Mouse (Mus musculus) embryonic facial prominence, embryonic 10.5 days (tissue): Measurements from ENCODE around the gene Dpp6. TPM values are rescaled to one million over a fixed set of nuclear protein-coding genes. Genes with fewer than 3 reads are reported as not detected.

Experiments
- DNase-seq: peaks from one replicate; pipeline ENCODE4 v3.0.0-alpha.2; 2017; ENCODE audit warnings: low spot score
- H3K27ac ChIP-seq: fragments of 300-500 bp; sonication (generic); replicated peaks from 2 replicates; pipeline ENCODE4 v1.5.1; 2016; ENCODE audit warnings: mild to moderate bottlenecking
- H3K27me3 ChIP-seq: fragments of 300-500 bp; sonication (generic); replicated peaks from 2 replicates; pipeline ENCODE4 v1.6.1; 2016; ENCODE audit warnings: low read depth, mild to moderate bottlenecking; ENCODE audit not compliant: poor library complexity, severe bottlenecking
- H3K36me3 ChIP-seq: fragments of 300-500 bp; sonication (generic); replicated peaks from 2 replicates; pipeline ENCODE4 v1.6.1; 2016; ENCODE audit warnings: mild to moderate bottlenecking, moderate library complexity
- H3K4me1 ChIP-seq: fragments of 300-500 bp; sonication (generic); 2 replicates; pipeline ENCODE4 v1.6.1; 2016
- H3K4me3 ChIP-seq: fragments of 300-500 bp; sonication (generic); 2 replicates; pipeline ENCODE4 v1.5.1; 2016; ENCODE audit warnings: mild to moderate bottlenecking, moderate library complexity
- H3K9me3 ChIP-seq: fragments of 300-500 bp; sonication (generic); 2 replicates; pipeline ENCODE4 v1.6.1; 2016; ENCODE audit warnings: mild to moderate bottlenecking
- WGBS: fragments of 180-500 bp; shearing (Covaris S2); methylation state at CpG from one replicate; pipeline ENCODE4 v1.1.7; 2016; 5-methylcytosine and 5-hydroxymethylcytosine counted together
- polyA plus RNA-seq: library from polyadenylated mRNA; unstranded; fragments of >200 nt; fragmentation: Nextera tagmentation; extraction: Ambion mirVana; gene quantifications from 2 replicates; pipeline ENCODE4 v1.2.1, GENCODE M21; 2016

Dpp6 gene
- polyA plus RNA-seq, 1 experiment from 2014 or later: 2.4 TPM

DNA sequence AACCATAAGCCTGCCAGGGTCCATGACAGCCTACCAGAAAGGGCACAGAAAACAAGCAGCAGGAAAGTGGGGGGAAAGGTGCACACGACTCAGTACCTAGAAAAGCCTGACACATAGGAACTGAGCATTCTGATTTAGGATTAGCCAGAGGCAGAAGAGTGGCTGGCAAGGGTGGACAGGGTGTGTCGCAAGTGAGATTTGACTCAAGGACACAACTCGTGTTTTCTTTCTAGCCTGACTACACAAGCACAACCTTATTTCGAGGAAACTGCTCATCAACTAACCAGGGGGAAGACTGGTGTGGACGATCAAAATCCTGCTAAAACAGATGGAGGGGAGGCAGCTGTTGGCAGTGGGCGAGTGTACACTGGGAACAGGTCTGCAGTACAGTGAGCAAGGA is 922.2 kb downstream of the Dpp6 start:
- Histone ChIP-seq H3K4me3 (no peak overlapping the region), H3K27ac (no peak overlapping the region), H3K9me3 (peaks cover 2% of the 10 kb centered on the region; the same call in 1 of the 2 replicates), H3K27me3 (no peaks in the 10 kb centered on the region), H3K4me1 (no peaks in the 10 kb centered on the region), H3K36me3 (peaks cover 50% of the 10 kb centered on the region)
- 88% methylated on average over 6 of the region's 6 CpGs for WGBS
- no peak for DNase-seq

DNA sequence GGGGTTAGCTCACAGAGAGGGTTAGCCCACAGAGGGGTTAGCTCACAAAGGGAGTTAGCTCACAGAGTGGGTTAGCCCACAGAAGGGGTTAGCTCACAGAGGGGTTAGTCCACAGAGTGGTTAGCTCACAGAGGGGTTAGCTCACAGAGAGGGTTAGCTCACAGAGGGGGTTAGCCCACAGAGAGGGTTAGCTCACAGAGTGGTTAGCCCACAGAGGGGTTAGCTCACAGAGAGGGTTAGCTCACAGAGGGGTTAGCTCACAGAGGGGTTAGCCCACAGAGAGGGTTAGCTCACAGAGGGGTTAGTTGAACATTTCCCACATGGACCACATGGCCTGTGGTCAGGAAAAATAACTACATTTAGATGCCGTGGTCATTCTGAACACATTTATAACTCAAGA is 927.9 kb downstream of the Dpp6 start:
- Histone ChIP-seq H3K4me3 (no peak overlapping the region), H3K27ac (no peak overlapping the region), H3K36me3 (peaks cover 96% of the 10 kb centered on the region)

DNA sequence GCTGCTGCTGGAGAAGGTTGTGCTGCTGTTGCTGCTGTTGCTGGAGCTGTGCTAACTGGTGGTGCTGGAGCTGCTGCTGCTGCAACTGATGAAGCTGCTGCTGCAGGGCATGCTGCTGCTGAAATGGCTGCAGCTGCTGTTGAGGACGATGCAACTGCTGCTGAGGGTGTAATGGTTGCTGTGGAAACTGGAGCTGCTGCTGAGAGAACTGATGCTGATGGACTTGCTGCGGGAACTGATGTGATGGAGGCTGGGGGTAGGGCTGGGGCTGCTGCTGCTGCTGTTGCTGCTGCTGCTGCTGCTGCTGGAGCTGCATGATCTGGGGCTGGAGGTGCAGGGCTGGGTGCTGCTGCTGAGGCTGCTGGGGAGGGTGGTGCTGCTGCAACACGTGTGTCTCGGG is 948.8 kb downstream of the Dpp6 start:
- Histone ChIP-seq H3K4me3 (no peak overlapping the region), H3K27me3 (no peaks in the 10 kb centered on the region), H3K36me3 (peaks cover 100% of the 10 kb centered on the region), H3K9me3 (no peaks in the 10 kb centered on the region), H3K4me1 (no peaks in the 10 kb centered on the region), H3K27ac (no peak overlapping the region)
- no peak for DNase-seq
- 89% methylated on average over 4 of the region's 4 CpGs for WGBS

More for the DNA sequence above, 927.9 kb downstream of the Dpp6 start:
- 89% methylated on average over 1 of the region's 1 CpGs for WGBS
- DNase-seq: no peak
- H3K9me3 ChIP-seq: no peaks in the 10 kb centered on the region
- no peaks in the 10 kb centered on the region for H3K4me1 ChIP-seq
- H3K27me3 ChIP-seq: no peaks in the 10 kb centered on the region

DNA sequence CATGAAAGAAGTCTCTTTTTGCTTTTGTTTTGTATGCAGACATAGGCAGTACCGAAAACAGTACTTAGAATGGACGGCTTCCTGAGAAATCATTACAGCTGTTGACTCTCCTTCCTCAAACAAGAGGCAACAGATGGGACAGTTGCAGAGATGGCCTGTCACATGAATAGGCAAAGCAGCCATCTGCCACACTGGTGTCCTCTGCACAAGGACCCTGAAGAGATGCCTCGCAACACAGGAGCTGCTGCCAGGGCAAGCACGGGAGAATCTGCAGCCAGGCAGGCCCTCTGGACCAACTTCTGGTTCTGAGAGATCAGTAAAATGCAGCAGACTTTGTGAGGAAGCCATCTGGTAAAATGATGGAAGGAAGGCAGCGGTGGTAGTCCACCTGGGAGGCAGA is 950.9 kb downstream of the Dpp6 start:
- Histone ChIP-seq H3K27ac (no peak overlapping the region), H3K36me3 (peaks cover 100% of the 10 kb centered on the region), H3K4me3 (no peak overlapping the region), H3K4me1 (no peaks in the 10 kb centered on the region), H3K9me3 (no peaks in the 10 kb centered on the region), H3K27me3 (no peaks in the 10 kb centered on the region)
- no peak for DNase-seq
- 90% methylated on average over 5 of the region's 5 CpGs for WGBS
